Mouse (Mus musculus) spleen, adult 2 months (tissue): ENCODE measurements at regions not wholly inside any gene's neighbourhood (a gene's known extent, or its start where the extent isn't known, plus 50 kb on each side); places are given as distances from the start of the nearest gene placed in this dataset.

Experiments used
- CTCF ChIP-seq: fragments of 200-500 bp; IDR thresholded peaks from 2 replicates; pipeline ENCODE4 v1.5.1; 2011; ENCODE audit warnings: mild to moderate bottlenecking, inconsistent platforms; ENCODE audit not compliant: insufficient read depth, insufficient read length, insufficient replicate concordance; ENCODE audit errors: extremely low read depth
- POLR2A ChIP-seq: fragments of 200-500 bp; IDR thresholded peaks from 2 replicates; pipeline ENCODE4 v1.6.1; 2011; ENCODE audit warnings: low read depth, low read length, inconsistent platforms

GRCm38 (mm10) chr1:71830379-71830778, 177.4 kb upstream of the Fn1 start:
- no peak for TF ChIP-seq POLR2A
- no peak for TF ChIP-seq CTCF
